Mouse (Mus musculus): ENCODE results near the gene Arhgap33. TPM values are rescaled to one million over a fixed set of nuclear protein-coding genes. Genes with fewer than 3 reads are reported as not detected.

The Arhgap33 gene
- polyA plus RNA-seq, 1 experiment from 2014 or later: 25.2 TPM

DNA sequence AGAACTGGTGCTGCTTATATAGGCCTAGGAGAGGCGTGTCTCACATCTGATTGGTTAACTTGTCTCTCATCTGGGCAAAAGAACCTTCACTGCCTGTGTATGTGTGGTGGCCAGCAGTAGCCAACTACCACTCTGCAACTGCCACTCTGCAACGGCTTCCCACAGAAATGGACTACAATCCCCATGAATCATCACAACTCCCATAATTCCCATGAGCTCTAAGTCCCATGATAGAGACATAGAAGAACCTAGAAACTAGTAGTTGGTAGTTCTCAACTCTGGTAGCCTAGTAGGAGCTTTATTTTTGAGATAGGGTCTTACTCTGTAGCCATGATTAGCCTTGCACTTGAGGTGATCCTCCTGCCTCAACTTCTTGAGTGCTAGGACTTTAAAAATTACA lies 15.0 kb upstream of the Arhgap33 start:
- Histone ChIP-seq H3K4me3 (no peak overlapping the region), H3K4me1 (peaks cover 21% of the 10 kb centered on the region), H3K27me3 (replicated peaks; ENCODE audit: low read depth, poor library complexity, severe bottlenecking) (0 out of 2 replicates have a peak, but pooled peaks cover 4% of the 10 kb centered on the region), H3K9me3 (no peaks in the 10 kb centered on the region), H3K27ac (replicated peaks) (no peak overlapping the region), H3K36me3 (replicated peaks) (peaks cover 54% of the 10 kb centered on the region)
- 83% methylated on average over 2 of the region's 2 CpGs for WGBS
- no peak for DNase-seq (ENCODE audit: low spot score)

DNA sequence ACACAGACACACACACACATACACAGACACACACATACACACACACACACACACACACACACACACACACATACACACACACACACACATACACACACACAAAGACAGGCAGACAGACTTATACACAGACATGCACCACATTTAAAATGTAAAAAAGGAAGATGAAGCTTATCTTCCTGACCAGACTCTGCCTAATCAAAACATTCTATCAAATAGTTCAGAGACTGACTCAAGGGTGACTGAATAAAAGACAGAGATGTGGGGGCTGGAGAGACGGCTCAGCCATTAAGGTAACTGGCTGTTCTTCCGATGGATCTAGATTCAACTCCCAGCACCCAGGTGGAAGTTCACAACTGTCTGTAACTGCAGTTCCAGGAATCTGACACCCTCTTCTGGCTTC lies 9.5 kb upstream of the Arhgap33 start:
- no peaks in the 10 kb centered on the region for H3K27me3 ChIP-seq (replicated peaks; ENCODE audit: low read depth, poor library complexity, severe bottlenecking)
- H3K36me3 ChIP-seq (replicated peaks): peaks cover 83% of the 10 kb centered on the region
- 94% methylated on average over 2 of the region's 2 CpGs for WGBS
- no peaks in the 10 kb centered on the region for H3K9me3 ChIP-seq
- DNase-seq (ENCODE audit: low spot score): no peak
- H3K4me1 ChIP-seq: no peaks in the 10 kb centered on the region
- no peak overlapping the region for H3K27ac ChIP-seq (replicated peaks)
- H3K4me3 ChIP-seq: no peak overlapping the region

DNA sequence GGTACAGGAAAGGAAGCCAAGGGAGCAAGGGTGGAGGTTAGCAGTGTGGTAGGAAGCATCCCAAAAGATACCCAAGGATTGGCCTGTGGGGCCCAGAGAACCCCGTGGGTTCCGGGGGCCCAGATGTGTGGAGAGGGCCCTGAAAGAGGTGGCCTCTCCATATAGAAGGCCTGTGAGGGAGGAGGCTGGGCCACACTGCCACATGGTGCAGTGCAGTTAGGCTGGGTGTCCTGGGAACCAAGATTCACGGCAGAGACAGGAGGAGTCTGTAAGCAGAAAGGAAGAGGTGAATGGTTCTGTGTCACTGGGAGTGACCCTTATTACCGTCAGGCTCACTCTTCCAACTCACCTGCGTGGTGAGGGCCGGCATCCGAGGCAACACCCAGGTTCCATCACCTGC lies 5.7 kb upstream of the Arhgap33 start:
- peaks cover 69% of the 10 kb centered on the region for H3K36me3 ChIP-seq (replicated peaks)
- WGBS: 83% methylated on average over 7 of the region's 7 CpGs
- 0 out of 2 replicates have a peak overlapping the region, but pooled peaks have one; percentile 5 for H3K4me3 ChIP-seq
- H3K9me3 ChIP-seq: no peaks in the 10 kb centered on the region
- no peak for DNase-seq (ENCODE audit: low spot score)
- no peak overlapping the region for H3K27ac ChIP-seq (replicated peaks)
- H3K27me3 ChIP-seq (replicated peaks; ENCODE audit: low read depth, poor library complexity, severe bottlenecking): no peaks in the 10 kb centered on the region
- peaks cover 3% of the 10 kb centered on the region for H3K4me1 ChIP-seq

DNA sequence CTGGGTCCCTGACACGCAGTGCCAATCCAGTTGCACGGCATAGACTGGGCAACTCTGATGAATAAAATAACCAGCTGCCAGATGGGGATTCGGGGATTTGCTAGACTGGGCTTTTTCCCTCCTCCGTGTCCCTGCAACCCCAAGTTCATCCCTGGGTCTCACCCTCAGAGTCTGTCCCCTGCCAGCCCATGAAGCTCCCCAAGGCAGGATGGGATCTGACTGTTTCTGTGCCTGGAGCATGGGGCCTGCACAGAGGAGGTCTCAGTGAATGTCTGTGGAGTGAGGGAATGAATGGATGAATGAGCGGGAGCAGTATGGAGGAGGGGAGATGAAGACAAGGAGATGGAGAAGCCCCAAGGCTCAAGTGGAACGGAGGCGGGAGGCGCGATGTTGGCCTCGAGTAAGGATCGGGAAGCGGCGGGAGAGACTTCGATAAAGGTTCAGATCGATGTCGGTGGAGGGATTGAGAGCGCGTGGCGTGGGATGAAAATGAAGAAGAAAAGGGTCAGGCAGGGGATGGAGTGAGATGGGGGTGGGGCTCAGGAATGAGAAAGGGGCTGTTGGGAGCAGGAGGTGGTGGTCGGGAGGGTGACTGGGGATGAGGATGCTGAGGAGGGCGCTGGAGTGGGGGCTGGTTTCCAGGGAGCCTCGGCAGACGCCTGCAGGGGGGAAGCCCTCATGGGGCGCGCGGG lies 773 bp downstream of the Arhgap33 start:
- DNase-seq (ENCODE audit: low spot score): no peak
- 5% methylated on average over 26 of the region's 26 CpGs for WGBS

DNA sequence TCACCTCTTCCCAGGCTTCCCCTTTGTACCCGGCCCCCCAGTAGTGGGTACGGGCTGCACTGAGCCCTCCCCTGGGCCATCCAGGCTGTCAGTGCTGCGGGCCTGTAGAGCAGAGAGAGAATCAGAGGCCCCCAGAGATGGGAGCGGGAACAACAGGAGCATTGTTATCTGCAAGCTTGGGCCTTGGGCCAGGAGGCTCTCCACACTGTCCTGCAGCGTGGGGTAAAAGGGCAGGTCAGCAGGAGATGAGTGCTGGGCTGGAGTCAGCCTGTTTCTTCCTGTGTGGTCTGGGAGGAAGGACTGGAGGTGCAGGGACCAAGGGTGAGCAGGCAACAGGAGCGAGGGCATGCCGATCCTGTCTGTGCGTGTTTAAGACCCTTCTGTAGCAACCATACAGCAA lies 1.9 kb downstream of the Arhgap33 start:
- Histone ChIP-seq H3K4me1 (peaks cover 35% of the 10 kb centered on the region), H3K4me3 (peak overlapping the region; percentile 82), H3K27ac (replicated peaks) (peak overlapping the region; percentile 70), H3K36me3 (replicated peaks) (peaks cover 56% of the 10 kb centered on the region), H3K9me3 (no peaks in the 10 kb centered on the region), H3K27me3 (replicated peaks; ENCODE audit: low read depth, poor library complexity, severe bottlenecking) (peaks cover 16% of the 10 kb centered on the region)
- WGBS: 13% methylated on average over 8 of the region's 8 CpGs
- DNase-seq (ENCODE audit: low spot score): peak; percentile 49

More for the DNA sequence above, 773 bp downstream of the Arhgap33 start:
- peak overlapping the region; percentile 82 for H3K4me3 ChIP-seq
- peaks cover 55% of the 10 kb centered on the region for H3K36me3 ChIP-seq (replicated peaks)
- peaks cover 10% of the 10 kb centered on the region for H3K27me3 ChIP-seq (replicated peaks; ENCODE audit: low read depth, poor library complexity, severe bottlenecking)
- H3K9me3 ChIP-seq: no peaks in the 10 kb centered on the region
- peak overlapping the region; percentile 95 for H3K27ac ChIP-seq (replicated peaks)
- H3K4me1 ChIP-seq: peaks cover 35% of the 10 kb centered on the region

DNA sequence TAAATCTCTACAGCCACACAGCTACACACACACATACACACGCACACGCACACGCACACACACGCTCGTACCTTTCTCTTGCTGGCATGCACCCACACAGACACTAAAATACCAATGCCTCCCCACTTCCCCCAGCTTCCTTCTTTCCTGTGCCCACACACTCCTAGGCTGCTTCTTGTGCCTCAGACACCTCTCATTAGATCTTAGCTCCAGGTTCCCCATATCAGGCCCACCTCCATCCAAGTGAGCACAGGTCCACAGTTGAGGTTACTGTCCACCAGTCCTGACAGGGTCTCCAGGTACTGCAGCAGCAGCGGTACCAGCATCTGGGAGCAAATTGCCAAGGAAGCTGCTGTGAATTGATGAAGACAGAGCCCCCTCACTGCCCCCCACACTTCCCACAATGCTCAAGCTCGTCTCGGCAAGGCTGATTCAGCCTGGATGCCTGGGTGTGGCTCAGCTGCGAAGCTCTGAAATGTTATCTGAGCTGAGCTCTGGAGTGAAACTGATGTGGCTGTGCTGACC lies 3.5 kb downstream of the Arhgap33 start:
- H3K27me3 ChIP-seq (replicated peaks; ENCODE audit: low read depth, poor library complexity, severe bottlenecking): peaks cover 26% of the 10 kb centered on the region
- no peak for DNase-seq (ENCODE audit: low spot score)
- no peak overlapping the region for H3K4me3 ChIP-seq
- peaks cover 42% of the 10 kb centered on the region for H3K4me1 ChIP-seq
- 87% methylated on average over 9 of the region's 9 CpGs for WGBS
- H3K36me3 ChIP-seq (replicated peaks): peaks cover 67% of the 10 kb centered on the region
- H3K9me3 ChIP-seq: no peaks in the 10 kb centered on the region
- no peak overlapping the region for H3K27ac ChIP-seq (replicated peaks)

DNA sequence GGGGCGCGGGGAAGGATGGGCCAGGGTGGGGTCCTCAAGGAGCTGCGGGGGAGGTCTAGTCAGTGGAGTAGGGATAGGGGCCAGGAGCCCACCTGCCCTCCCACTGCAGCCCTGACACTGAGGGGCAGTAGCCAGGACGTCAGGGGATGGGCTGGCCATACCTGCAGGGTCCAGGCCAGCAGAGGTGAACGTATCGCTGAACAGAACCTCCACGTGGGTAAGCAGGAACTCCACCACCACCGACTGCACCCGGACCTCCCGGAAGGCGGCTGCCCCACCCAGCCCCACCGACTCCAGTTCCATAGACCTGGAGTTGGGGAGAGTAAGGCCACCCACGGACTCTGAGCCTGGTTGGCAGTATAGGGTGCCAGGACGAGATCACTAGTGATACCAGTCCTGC lies 7.9 kb downstream of the Arhgap33 start:
- Histone ChIP-seq H3K27me3 (replicated peaks; ENCODE audit: low read depth, poor library complexity, severe bottlenecking) (peaks cover 33% of the 10 kb centered on the region; the same call in 1 of the 2 replicates), H3K4me1 (peaks cover 19% of the 10 kb centered on the region), H3K9me3 (no peaks in the 10 kb centered on the region), H3K4me3 (peak overlapping the region; percentile 11), H3K36me3 (replicated peaks) (peaks cover 95% of the 10 kb centered on the region), H3K27ac (replicated peaks) (no peak overlapping the region)
- DNase-seq (ENCODE audit: low spot score): no peak
- WGBS: 77% methylated on average over 14 of the region's 14 CpGs

DNA sequence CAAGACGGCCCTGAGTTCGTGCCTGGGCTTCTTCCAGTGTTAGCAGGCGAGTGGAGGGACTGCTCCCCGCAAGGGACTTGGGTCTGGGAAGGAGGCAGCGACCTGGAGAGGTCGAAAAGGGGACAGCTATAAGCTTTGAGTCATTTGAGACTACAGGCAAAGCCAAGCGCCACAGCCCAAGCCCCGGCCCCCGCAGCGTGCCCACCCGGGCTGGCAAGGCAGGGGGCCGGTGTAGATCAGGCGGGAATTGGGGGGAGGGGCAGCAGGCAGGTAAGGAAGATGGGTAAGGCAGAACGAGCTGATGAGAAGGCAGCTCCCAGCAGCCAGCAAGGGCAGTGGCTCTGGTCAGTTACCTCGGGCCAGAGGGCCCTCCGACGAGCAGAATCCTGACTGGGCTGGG lies 8.5 kb downstream of the Arhgap33 start:
- no peak for DNase-seq (ENCODE audit: low spot score)
- Histone ChIP-seq H3K27me3 (replicated peaks; ENCODE audit: low read depth, poor library complexity, severe bottlenecking) (peaks cover 33% of the 10 kb centered on the region; the same call in 1 of the 2 replicates), H3K4me1 (peaks cover 17% of the 10 kb centered on the region), H3K9me3 (no peaks in the 10 kb centered on the region), H3K27ac (replicated peaks) (peak overlapping the region; percentile 70), H3K36me3 (replicated peaks) (peaks cover 89% of the 10 kb centered on the region), H3K4me3 (peak overlapping the region; percentile 11)
- WGBS: 16% methylated on average over 17 of the region's 17 CpGs

DNA sequence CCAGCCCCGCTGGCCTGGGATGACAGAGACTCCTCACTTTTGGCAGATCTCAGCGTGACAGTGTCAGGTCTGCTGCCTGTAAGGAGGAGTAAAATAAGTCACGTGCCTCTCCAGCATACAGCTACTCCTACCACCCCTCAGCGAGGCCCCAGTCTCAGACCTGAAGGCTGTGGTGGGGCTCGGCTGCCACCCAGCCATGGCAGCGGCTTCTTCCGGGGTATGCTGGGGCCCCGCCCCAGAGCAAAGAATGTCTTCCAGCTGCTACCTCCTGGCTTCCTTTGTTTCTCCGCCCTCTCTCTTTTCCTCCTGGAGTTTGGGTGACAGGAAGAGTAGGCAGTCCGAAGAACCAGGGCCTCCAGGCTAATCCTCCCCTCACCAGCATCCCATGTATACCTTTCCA lies 8.9 kb downstream of the Arhgap33 start:
- Histone ChIP-seq H3K4me3 (peak overlapping the region; percentile 11), H3K36me3 (replicated peaks) (peaks cover 85% of the 10 kb centered on the region), H3K27ac (replicated peaks) (peak overlapping the region; percentile 70), H3K27me3 (replicated peaks; ENCODE audit: low read depth, poor library complexity, severe bottlenecking) (peaks cover 33% of the 10 kb centered on the region; the same call in 1 of the 2 replicates), H3K4me1 (peaks cover 20% of the 10 kb centered on the region), H3K9me3 (no peaks in the 10 kb centered on the region)
- 23% methylated on average over 10 of the region's 10 CpGs for WGBS
- peak; percentile 36 for DNase-seq (ENCODE audit: low spot score)

DNA sequence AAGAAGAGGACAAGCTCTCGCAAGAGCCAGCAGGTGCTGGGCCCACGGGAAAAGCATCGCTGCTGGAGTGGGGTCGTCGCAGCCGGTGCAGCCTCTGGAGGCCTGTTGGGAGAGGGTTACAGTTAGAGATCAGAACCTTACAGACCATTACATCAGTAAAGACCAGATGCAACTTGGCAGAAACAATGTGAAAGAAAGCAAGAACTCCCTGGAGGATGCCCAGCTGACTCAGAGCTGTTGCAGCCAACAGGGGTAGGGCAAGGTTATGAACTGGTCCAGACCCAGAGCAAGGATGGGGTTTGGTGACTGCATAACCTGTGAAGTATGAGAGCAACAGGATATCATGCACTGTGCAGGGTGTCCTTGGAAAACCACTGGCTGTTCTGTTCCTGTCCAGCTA lies 10.4 kb downstream of the Arhgap33 start:
- Histone ChIP-seq H3K4me1 (peaks cover 20% of the 10 kb centered on the region), H3K9me3 (no peaks in the 10 kb centered on the region; the same call in 1 of the 2 replicates), H3K27ac (replicated peaks) (no peak overlapping the region), H3K4me3 (no peak overlapping the region), H3K27me3 (replicated peaks; ENCODE audit: low read depth, poor library complexity, severe bottlenecking) (peaks cover 33% of the 10 kb centered on the region; the same call in 1 of the 2 replicates), H3K36me3 (replicated peaks) (peaks cover 70% of the 10 kb centered on the region)
- 82% methylated on average over 6 of the region's 6 CpGs for WGBS
- DNase-seq (ENCODE audit: low spot score): no peak

DNA sequence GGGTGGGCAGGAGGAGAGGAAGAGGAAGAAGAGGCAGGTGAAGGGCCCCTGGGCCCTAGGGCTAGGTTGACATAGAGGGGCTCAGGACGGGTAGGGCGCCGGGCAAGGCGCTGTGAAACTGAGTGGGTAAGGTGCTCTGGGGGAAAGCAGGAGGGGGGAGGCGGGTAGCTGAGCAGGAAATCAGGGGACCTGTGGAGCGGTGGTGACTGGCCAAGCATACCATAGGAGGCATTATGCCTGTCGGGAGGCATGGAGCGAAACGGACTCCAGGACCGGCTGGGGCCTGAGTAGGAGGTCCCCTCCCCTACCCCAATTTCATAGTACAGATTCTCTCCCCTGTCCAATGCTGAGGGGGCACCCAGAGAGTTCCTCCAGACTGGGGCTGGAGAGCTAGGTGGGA lies 12.0 kb downstream of the Arhgap33 start:
- no peak for DNase-seq (ENCODE audit: low spot score)
- peaks cover 28% of the 10 kb centered on the region; the same call in 1 of the 2 replicates for H3K27me3 ChIP-seq (replicated peaks; ENCODE audit: low read depth, poor library complexity, severe bottlenecking)
- H3K4me1 ChIP-seq: peaks cover 24% of the 10 kb centered on the region
- WGBS: 83% methylated on average over 10 of the region's 10 CpGs
- H3K27ac ChIP-seq (replicated peaks): no peak overlapping the region
- H3K4me3 ChIP-seq: no peak overlapping the region
- peaks cover 54% of the 10 kb centered on the region for H3K36me3 ChIP-seq (replicated peaks)
- no peaks in the 10 kb centered on the region; the same call in 1 of the 2 replicates for H3K9me3 ChIP-seq

DNA sequence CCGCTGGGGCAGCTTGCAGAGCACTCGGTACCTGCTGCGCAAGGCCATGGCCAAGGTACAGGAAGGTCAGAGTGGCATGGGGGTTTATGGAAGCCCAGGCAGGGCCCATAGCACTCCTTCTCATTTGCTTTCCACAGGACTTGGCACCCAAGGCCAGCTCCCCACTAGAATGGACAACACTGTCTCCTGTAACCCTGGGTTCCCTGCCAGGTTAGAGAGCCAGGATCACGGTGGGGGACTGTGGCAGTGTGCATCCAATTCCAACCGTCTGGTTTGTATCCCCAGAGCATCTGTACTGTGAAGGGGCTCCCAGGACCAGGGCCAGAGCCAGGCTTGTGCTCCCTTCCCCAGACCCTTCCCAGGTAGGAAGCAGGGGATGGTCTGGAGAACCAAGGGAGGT lies 14.0 kb downstream of the Arhgap33 start:
- Histone ChIP-seq H3K4me1 (peaks cover 12% of the 10 kb centered on the region), H3K27ac (replicated peaks) (peak overlapping the region; percentile 24; the same call in 1 of the 2 replicates), H3K36me3 (replicated peaks) (peaks cover 34% of the 10 kb centered on the region), H3K4me3 (no peak overlapping the region), H3K27me3 (replicated peaks; ENCODE audit: low read depth, poor library complexity, severe bottlenecking) (peaks cover 19% of the 10 kb centered on the region; the same call in 1 of the 2 replicates), H3K9me3 (no peaks in the 10 kb centered on the region; the same call in 1 of the 2 replicates)
- 80% methylated on average over 5 of the region's 5 CpGs for WGBS
- no peak for DNase-seq (ENCODE audit: low spot score)

DNA sequence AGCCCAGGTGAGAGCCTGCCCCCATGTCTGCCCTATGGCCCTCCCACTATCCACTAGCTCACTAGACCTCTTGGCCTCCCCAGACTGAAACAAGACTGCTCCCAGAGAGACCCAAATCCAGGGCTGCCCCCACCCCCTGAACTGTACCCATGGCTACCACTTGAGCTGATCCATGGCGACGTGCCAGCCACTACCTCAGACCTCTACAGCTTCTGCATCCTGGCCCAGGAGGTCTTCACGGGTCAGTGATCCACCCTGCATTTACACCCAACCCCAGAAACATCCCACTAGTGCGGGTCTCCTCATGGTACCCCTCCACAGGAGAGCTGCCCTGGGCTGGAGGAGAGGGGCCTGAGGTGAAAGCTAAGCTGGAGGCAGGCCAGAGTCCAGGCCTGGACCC lies 14.5 kb downstream of the Arhgap33 start:
- H3K27me3 ChIP-seq (replicated peaks; ENCODE audit: low read depth, poor library complexity, severe bottlenecking): peaks cover 23% of the 10 kb centered on the region
- H3K9me3 ChIP-seq: no peaks in the 10 kb centered on the region; the same call in 1 of the 2 replicates
- peaks cover 10% of the 10 kb centered on the region for H3K4me1 ChIP-seq
- 71% methylated on average over 4 of the region's 4 CpGs for WGBS
- peaks cover 29% of the 10 kb centered on the region for H3K36me3 ChIP-seq (replicated peaks)
- H3K27ac ChIP-seq (replicated peaks): peak overlapping the region; percentile 35; the same call in 1 of the 2 replicates
- H3K4me3 ChIP-seq: no peak overlapping the region
- no peak for DNase-seq (ENCODE audit: low spot score)
